Mouse (Mus musculus) central nervous system, embryonic 14 days (tissue): ENCODE measurements around the gene Lexm. TPM values are rescaled to one million over a fixed set of nuclear protein-coding genes. Genes with fewer than 3 reads are reported as not detected.

Experiments
- polyA plus RNA-seq: library from polyadenylated mRNA; depleted of rRNA; stranded (reverse); fragments of >200 nt; gene quantifications from 2 replicates; pipeline ENCODE4 v1.2.3, GENCODE M21; 2012; rRNA removed

Lexm gene
- polyA plus RNA-seq, result 0.05 TPM in 1 of 2 replicates, not detected in the other

GRCm38 (mm10) chr4:106617056-106617455, at the start of gene Lexm:
Gene Lexm (minus strand): TSS chr4:106617241.

GRCm38 (mm10) chr4:106650833-106651527, 33.9 kb upstream of the Lexm start, which contains the start of gene Pars2:
Gene Pars2 (plus strand): TSS chr4:106651069.

DNA sequence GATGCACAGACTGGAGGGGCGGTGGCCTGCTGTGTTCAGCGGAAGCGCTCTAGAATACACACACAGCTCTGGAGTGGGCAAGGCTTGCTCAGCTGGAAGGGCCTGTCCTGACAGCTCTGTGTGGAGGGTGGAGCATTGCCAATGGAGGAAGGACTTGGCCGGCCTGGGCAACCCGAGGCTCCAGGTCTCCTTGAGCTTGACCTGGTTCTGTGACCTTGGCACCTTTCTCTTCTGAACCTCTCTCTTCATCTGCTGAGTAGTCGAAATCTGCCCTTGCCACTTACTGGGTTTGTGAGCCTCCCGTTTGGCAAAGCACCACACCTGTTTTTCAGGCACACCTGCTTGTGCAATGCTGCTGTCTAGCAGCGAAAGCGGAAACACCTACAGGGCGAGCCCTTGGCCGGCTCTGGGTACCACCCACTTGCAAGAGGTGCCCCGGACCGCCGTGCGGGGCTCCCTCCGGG, 5.0 kb upstream of the Lexm start, which contains the start of gene Ttc22:
Gene Ttc22 (plus strand): TSS at position 403 of the 464 bp plus-strand sequence.

DNA sequence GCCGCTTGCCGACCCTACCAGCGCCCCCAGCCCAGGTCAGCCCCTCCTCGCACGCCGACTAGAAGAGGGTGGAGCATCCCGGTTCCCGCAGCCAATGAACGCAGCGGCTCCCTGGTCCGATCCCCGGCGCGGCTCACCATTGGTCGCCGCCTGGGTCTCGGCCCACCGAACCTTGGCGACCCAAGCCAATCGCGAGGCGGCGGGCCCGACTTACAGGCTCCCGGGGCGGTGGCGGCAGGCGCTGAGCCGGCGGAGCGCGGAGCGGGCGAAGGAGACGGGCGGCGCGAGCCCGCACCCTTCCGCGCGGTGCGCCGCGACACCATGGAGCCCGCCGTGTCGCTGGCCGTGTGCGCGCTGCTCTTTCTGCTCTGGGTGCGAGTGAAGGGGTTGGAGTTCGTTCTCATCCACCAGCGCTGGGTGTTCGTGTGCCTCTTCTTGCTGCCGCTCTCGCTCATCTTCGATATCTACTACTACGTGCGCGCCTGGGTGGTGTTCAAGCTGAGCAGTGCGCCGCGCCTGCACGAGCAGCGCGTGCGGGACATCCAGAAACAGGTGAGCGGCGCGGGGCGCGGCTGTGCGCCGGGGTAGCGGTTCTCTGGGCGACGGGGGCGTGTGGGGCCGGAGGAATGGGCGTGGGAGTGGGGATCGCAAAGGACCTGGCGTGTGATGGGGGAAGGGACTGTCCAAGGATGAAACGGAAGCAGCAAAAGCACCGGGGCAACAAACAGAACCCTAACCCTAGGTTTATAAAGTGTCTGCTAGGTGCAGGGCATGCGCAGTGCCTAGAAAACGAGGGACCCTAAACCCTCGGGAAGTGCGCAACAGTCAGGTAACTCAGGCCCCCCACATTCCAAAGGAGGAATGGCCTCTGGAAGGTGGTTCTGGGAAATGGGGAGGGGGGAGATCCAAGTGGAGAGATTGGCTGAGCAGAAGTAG, 55.9 kb downstream of the Lexm start, which contains the start of gene Dhcr24:
Gene Dhcr24 (plus strand): TSS at position 193 of the 936 bp plus-strand sequence.

Other genes with a start within 250 kb of the Lexm start
- 1.6 and 3.3 TPM in 2 replicates for gene Pcsk9, start 152.9 kb downstream of the Lexm start, polyA plus RNA-seq
- gene Bsnd, start 125.0 kb downstream of the Lexm start, polyA plus RNA-seq, result not detected in 2 replicates
- gene Dhcr24, start 56.2 kb downstream of the Lexm start, polyA plus RNA-seq, result 66.1 and 69.8 TPM in 2 replicates
- 1.5 and 2.6 TPM in 2 replicates for gene Ttc22, start 5.2 kb upstream of the Lexm start, polyA plus RNA-seq
- 10.4 and 11.6 TPM in 2 replicates for gene Pars2, start 33.8 kb upstream of the Lexm start, polyA plus RNA-seq
- gene Ttc4, start 61.7 kb upstream of the Lexm start, polyA plus RNA-seq, result 189 and 203 TPM in 2 replicates
- gene Mroh7, start 113.7 kb upstream of the Lexm start, polyA plus RNA-seq, result 1.5 TPM in 2 replicates
- gene Fam151a, start 116.6 kb upstream of the Lexm start, polyA plus RNA-seq, result 0.05 TPM in 1 of 2 replicates, not detected in the other
- gene Acot11, start 187.8 kb upstream of the Lexm start, polyA plus RNA-seq, result 1.5 and 2.3 TPM in 2 replicates